Mouse (Mus musculus): Measurements from ENCODE around the gene Pxylp1. TPM values are rescaled to one million over a fixed set of nuclear protein-coding genes. Genes with fewer than 3 reads are reported as not detected.

Pxylp1 gene
- 4.4 TPM for polyA plus RNA-seq (2014; fragmentation: Illumina TruSeq; extraction: RNeasy Lipid Tissue Mini Kit (QIAGEN cat#74804); ENCODE audit: low read depth, low replicate concordance)

GRCm38 (mm10) chr9:96892546-96892945 lies at the start of gene Pxylp1:
Gene Pxylp1, minus strand, starts transcription at chr9:96892669.

Other genes with a start within 250 kb of the Pxylp1 start
- gene Zbtb38, start 139.8 kb downstream of the Pxylp1 start, polyA plus RNA-seq (2014; fragmentation: Illumina TruSeq; extraction: RNeasy Lipid Tissue Mini Kit (QIAGEN cat#74804); ENCODE audit: low read depth, low replicate concordance), result 8.6 TPM
- 0.74 TPM for gene Spsb4, start 126.2 kb upstream of the Pxylp1 start, polyA plus RNA-seq (2014; fragmentation: Illumina TruSeq; extraction: RNeasy Lipid Tissue Mini Kit (QIAGEN cat#74804); ENCODE audit: low read depth, low replicate concordance)
- 4.2 TPM for gene Slc25a36, start 218.5 kb upstream of the Pxylp1 start, polyA plus RNA-seq (2014; fragmentation: Illumina TruSeq; extraction: RNeasy Lipid Tissue Mini Kit (QIAGEN cat#74804); ENCODE audit: low read depth, low replicate concordance)